Mouse (Mus musculus) myocyte (in vitro differentiated cells): ENCODE results near the gene Tmub2. TPM values are rescaled to one million over a fixed set of nuclear protein-coding genes. Genes with fewer than 3 reads are reported as not detected.

Experiments
- H3K27me3 ChIP-seq: one replicate; pipeline ENCODE4 v1.6.1; 2011; ENCODE audit not compliant: control insufficient read depth, insufficient read depth, insufficient read length
- H3K36me3 ChIP-seq: one replicate; pipeline ENCODE4 v1.6.1; 2011; ENCODE audit not compliant: control insufficient read depth, insufficient read depth
- H3K4me2 ChIP-seq: one replicate; pipeline ENCODE4 v1.6.1; 2011; ENCODE audit warnings: low read depth, control low read depth
- H3K4me3 ChIP-seq: one replicate; pipeline ENCODE4 v1.5.1; 2011; ENCODE audit warnings: mild to moderate bottlenecking, control low read depth, moderate library complexity
- H3K79me2 ChIP-seq: one replicate; pipeline ENCODE4 v1.6.1; 2011; ENCODE audit not compliant: control insufficient read depth, insufficient read depth
- H3ac ChIP-seq: one replicate; pipeline ENCODE4 v1.6.1; 2011; ENCODE audit not compliant: control insufficient read depth, insufficient read length
- CEBPB ChIP-seq: IDR thresholded peaks from 2 replicates; pipeline ENCODE4 v1.6.1; 2011; ENCODE audit warnings: mild to moderate bottlenecking, moderate library complexity; ENCODE audit not compliant: poor library complexity, insufficient read depth, severe bottlenecking
- E2F4 ChIP-seq: IDR thresholded peaks from one replicate; pipeline ENCODE4 v1.6.1; 2011; ENCODE audit warnings: mild to moderate bottlenecking, control low read depth, moderate library complexity; ENCODE audit not compliant: insufficient read depth
- MAX ChIP-seq: IDR thresholded peaks from one replicate; pipeline ENCODE4 v1.6.1; 2011; ENCODE audit warnings: low read depth, mild to moderate bottlenecking, control low read depth
- MYOD1 ChIP-seq, 3 experiments: IDR thresholded peaks; one replicate each; pipeline ENCODE4 v1.6.1; 2011; ENCODE audit warnings: control low read depth in 2 of 3, low read depth in 2 of 3, mild to moderate bottlenecking in 2 of 3, moderate library complexity in 1 of 3; ENCODE audit not compliant: insufficient read length in 2 of 3, control insufficient read depth in 1 of 3
- MYOG ChIP-seq, 3 experiments: IDR thresholded peaks; one replicate each; pipeline ENCODE4 v1.6.1; 2011; ENCODE audit warnings: control low read depth in 2 of 3, low read depth in 2 of 3, mild to moderate bottlenecking in 2 of 3; ENCODE audit not compliant: insufficient read length in 2 of 3, control insufficient read depth in 1 of 3, insufficient read depth in 1 of 3
- POLR2A ChIP-seq: IDR thresholded peaks from one replicate; pipeline ENCODE4 v1.6.1; 2011; ENCODE audit warnings: low read depth, mild to moderate bottlenecking, control low read depth, moderate library complexity; ENCODE audit not compliant: insufficient read length
- POLR2AphosphoS2 ChIP-seq: IDR thresholded peaks from one replicate; pipeline ENCODE4 v1.6.1; 2011; ENCODE audit warnings: low read depth, control low read depth; ENCODE audit not compliant: insufficient read length
- REST ChIP-seq: IDR thresholded peaks from one replicate; pipeline ENCODE4 v1.6.1; 2011; ENCODE audit warnings: mild to moderate bottlenecking, control low read depth, moderate library complexity; ENCODE audit not compliant: insufficient read depth, insufficient read length
- SRF ChIP-seq: IDR thresholded peaks from one replicate; pipeline ENCODE4 v1.6.1; 2011; ENCODE audit warnings: low read depth; ENCODE audit not compliant: control insufficient read depth, insufficient read length
- TCF12 ChIP-seq: IDR thresholded peaks from one replicate; pipeline ENCODE4 v1.6.1; 2011; ENCODE audit warnings: mild to moderate bottlenecking, control low read depth; ENCODE audit not compliant: poor library complexity, insufficient read depth, severe bottlenecking
- TCF3 ChIP-seq: IDR thresholded peaks from one replicate; pipeline ENCODE4 v1.6.1; 2011; ENCODE audit warnings: low read depth, control low read depth; ENCODE audit not compliant: insufficient read length
- USF1 ChIP-seq: IDR thresholded peaks from one replicate; pipeline ENCODE4 v1.6.1; 2011; ENCODE audit warnings: low read depth, mild to moderate bottlenecking, control low read depth, moderate library complexity
- polyA plus RNA-seq: library from polyadenylated mRNA; unstranded; fragments of >200 nt; fragmentation: generic; extraction: Trizol; gene quantifications from one replicate; pipeline ENCODE4 v1.2.1, GENCODE M21; 2012; ENCODE audit warnings: missing spikeins

The Tmub2 gene
- polyA plus RNA-seq, 1 experiment: 39.5 TPM

DNA sequence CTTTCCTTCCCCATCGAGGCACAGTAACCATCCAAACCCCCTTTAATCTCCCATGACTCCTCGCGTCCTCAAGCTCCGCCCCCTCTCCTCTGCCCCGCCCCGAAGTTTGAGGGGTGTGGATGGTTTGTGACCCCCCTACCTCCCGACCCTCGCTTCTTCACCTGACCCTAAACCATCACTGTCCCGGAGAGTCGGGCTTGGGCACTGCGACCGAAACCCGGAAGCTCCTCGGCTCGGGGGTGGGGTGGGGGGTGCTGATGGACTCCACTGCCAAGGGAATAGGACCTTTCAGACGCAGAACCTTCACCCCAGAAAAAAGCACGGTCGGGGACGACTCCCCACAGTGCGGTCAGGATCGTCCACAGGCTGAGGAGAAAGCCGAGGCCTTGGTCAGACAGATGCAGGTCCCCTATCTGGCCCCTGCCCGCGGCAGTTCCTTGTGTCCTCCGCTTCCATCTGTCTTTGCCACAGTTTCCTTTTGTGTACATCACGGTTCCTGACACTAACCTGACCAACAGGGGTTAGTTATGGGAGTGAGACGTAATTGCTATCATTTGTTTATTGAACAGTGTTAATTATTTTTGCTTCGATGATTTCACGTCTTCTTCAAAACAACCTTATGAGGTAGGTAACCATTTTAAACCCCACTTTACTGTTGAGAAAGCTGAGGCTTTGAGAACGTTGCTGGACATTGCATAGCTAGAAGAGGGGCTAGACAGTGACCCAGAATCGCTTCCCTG, 534 bp downstream of the Tmub2 start:
- Histone ChIP-seq H3ac (peak overlapping the region; percentile 80), H3K27me3 (no peaks in the 10 kb centered on the region), H3K4me2 (peak overlapping the region; percentile 83), H3K36me3 (no peaks in the 10 kb centered on the region), H3K79me2 (peaks cover 14% of the 10 kb centered on the region), H3K4me3 (peak overlapping the region; percentile 80)
- TF ChIP-seq TCF3 (no peak), POLR2AphosphoS2 (peak; percentile 17)

DNA sequence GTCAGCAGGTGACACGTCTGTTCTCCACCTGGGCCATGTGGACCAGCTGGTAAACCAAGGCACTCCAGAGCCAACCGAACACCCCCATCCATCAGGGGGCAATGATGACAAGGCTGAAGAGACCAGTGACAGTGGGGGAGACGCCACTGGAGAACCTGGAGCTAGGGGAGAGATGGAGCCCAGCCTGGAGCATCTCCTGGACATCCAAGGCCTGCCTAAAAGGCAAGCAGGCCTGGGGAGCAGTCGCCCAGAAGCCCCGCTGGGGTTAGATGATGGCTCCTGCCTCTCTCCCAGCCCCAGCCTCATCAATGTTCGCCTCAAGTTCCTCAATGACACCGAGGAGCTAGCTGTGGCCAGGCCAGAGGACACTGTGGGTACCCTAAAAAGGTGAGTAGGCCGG, 2.8 kb downstream of the Tmub2 start:
- Histone ChIP-seq H3K79me2 (peaks cover 14% of the 10 kb centered on the region), H3K36me3 (peaks cover 4% of the 10 kb centered on the region), H3K4me3 (no peak overlapping the region), H3K4me2 (no peak overlapping the region), H3K27me3 (no peaks in the 10 kb centered on the region), H3ac (no peak overlapping the region)
- TF ChIP-seq TCF12 (no peak), REST (no peak), E2F4 (no peak), TCF3 (no peak), MYOG (IDR thresholded peaks at IDR 0.05; ENCODE audit: control insufficient read depth in 1 of 3, insufficient read depth in 1 of 3, insufficient read length in 2 of 3, low read depth in 2 of 3) (no peak), POLR2AphosphoS2 (no peak), POLR2A (no peak), CEBPB (no peak), MAX (no peak), USF1 (no peak)

DNA sequence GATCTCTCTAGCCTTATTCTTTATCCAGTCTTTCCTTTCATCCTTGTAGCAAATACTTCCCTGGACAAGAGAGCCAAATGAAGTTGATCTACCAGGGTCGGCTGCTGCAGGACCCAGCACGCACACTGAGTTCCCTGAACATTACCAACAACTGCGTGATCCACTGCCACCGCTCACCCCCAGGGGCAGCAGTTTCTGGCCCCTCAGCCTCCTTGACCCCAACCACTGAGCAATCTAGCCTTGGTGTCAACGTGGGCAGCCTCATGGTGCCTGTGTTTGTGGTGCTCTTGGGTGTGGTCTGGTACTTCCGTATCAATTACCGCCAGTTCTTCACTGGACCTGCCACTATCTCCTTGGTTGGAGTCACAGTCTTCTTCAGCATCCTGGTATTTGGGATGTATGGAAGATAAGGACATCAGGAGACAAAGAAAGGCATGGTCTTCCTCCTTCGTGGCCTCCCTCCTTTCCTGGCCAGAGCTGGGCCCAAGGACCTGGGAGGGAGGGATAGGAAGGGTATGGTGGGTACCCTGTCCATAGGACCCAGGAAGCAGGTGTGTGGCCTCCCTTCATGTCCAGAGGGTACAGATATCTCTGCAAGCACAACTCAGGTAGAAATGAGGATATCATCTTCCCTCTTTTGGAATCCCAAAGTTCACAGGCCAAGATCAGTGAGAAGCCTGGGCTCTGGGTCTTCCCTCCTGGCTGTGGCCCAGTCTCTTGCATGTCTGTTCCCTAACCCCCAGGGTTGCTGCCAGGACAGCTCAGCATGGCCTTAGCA, 3.5 kb downstream of the Tmub2 start:
- no peak for TF ChIP-seq USF1
- no peak for TF ChIP-seq TCF3
- no peak for TF ChIP-seq E2F4
- TF ChIP-seq POLR2A: peak; percentile 35
- TF ChIP-seq POLR2AphosphoS2: peak; percentile 55

DNA sequence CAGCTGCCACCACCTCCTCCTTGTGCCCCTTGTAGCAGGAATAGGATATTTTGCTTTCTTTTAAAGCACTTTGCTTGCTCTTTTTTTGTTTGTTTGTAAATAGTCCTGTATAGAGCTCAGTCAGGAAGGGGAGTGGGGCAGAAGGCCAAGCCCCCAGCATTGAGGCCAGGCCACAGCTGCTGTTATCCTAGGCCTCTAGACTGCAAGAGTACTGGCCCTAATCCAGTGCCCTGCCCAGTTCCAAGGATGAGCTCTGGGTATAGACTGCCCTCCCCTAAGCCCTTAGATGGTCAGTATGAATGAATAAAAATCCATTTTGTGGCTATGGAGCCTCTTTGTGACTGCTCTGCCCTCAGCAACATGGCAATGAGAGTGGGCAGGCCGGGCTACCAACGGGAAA, 4.2 kb downstream of the Tmub2 start:
- no peaks in the 10 kb centered on the region for H3K27me3 ChIP-seq
- H3ac ChIP-seq: no peak overlapping the region
- peaks cover 15% of the 10 kb centered on the region for H3K36me3 ChIP-seq
- TF ChIP-seq MAX: no peak
- TF ChIP-seq POLR2AphosphoS2: peak; percentile 54
- H3K79me2 ChIP-seq: peaks cover 14% of the 10 kb centered on the region
- H3K4me3 ChIP-seq: no peak overlapping the region
- no peak overlapping the region for H3K4me2 ChIP-seq

More for the DNA sequence above, 3.5 kb downstream of the Tmub2 start:
- Histone ChIP-seq H3K4me3 (no peak overlapping the region), H3K36me3 (peaks cover 10% of the 10 kb centered on the region), H3K27me3 (no peaks in the 10 kb centered on the region), H3ac (no peak overlapping the region), H3K79me2 (peaks cover 14% of the 10 kb centered on the region), H3K4me2 (no peak overlapping the region)

DNA sequence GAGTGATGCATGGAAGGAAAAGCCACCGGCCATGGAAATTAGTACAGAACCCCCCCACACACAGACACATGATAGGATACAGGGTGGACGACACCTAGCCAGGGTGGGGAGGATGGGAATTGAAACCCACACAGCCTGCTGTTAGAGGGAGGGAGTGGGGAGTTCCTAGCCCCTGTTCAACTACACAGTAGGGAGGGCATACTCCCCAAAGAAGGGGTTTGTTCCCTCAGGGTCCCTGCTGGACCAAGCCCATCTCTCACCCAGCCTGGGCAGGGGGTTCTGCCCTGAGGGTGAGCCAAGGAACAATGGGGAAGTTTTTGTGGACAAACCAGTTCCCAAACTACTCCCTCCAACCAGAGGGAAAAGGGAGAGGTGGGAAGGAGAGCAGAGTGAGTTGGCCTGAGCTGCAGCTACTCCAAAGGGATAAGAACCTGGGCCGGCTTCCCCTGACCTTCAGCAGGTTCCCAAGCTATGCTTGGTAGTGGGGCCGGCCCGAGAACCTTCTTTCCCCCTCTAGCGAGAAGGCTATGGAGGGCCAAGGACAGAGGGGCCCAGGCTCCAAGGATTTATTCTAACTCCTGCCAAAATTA, 4.9 kb downstream of the Tmub2 start:
- H3K27me3 ChIP-seq: no peaks in the 10 kb centered on the region
- peaks cover 22% of the 10 kb centered on the region for H3K36me3 ChIP-seq
- H3ac ChIP-seq: no peak overlapping the region
- H3K4me2 ChIP-seq: no peak overlapping the region
- peaks cover 19% of the 10 kb centered on the region for H3K79me2 ChIP-seq
- no peak overlapping the region for H3K4me3 ChIP-seq
- TF ChIP-seq TCF12: no peak
- TF ChIP-seq USF1: no peak
- TF ChIP-seq SRF: no peak
- no peak for TF ChIP-seq POLR2A
- TF ChIP-seq MYOD1 (IDR thresholded peaks at IDR 0.05; ENCODE audit: control insufficient read depth in 1 of 3, insufficient read length in 2 of 3, low read depth in 2 of 3): no peak
- TF ChIP-seq POLR2AphosphoS2: no peak
- TF ChIP-seq REST: no peak
- no peak for TF ChIP-seq MAX
- TF ChIP-seq E2F4: no peak
- no peak for TF ChIP-seq MYOG (IDR thresholded peaks at IDR 0.05; ENCODE audit: control insufficient read depth in 1 of 3, insufficient read depth in 1 of 3, insufficient read length in 2 of 3, low read depth in 2 of 3)
- TF ChIP-seq TCF3: no peak
- TF ChIP-seq CEBPB: no peak
